Mouse (Mus musculus): ENCODE results near the gene Nacad. TPM values are rescaled to one million over a fixed set of nuclear protein-coding genes. Genes with fewer than 3 reads are reported as not detected.

Gene Nacad
- total RNA-seq, 1 experiment from 2014 or later, result 0.12 TPM

DNA sequence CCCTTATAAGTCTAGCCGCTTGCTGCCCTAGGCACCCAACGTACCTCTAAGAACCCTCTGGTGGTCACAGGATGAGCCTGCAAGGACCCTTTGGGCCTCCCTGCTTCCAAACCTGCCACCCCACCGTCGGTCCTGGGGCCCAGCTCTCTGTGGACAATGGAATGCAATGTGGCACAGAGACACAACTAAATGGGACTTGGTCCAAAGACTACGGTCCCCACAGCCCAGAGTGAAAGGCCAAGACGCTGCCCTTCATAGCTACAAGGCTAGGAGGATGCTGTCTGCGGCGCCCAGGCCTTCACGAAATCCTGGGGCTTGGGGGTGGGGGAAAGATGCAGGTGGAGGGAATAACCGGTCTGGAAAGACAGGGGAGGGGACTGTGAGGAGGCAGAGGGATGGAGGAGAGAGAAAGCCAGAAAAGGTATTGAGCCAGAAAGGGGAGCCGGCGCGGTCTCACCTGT, 802 bp downstream of the Nacad start:
- ATAC-seq (ENCODE audit: extremely low read depth, insufficient number of reproducible peaks, low FRiP score, poor library complexity, severe bottlenecking), result peak; percentile 11; the same call in 1 of the 2 replicates

GRCm38 (mm10) chr11:6604604-6604936, 1.3 kb downstream of the Nacad start:
- ATAC-seq (ENCODE audit: extremely low read depth, insufficient number of reproducible peaks, low FRiP score, poor library complexity, severe bottlenecking), result no peak

- peak; percentile 16; the same call in 1 of the 2 replicates for ATAC-seq (ENCODE audit: extremely low read depth, insufficient number of reproducible peaks, low FRiP score, poor library complexity, severe bottlenecking)
Measured at GRCm38 (mm10) chr11:6603887-6604603, 1.8 kb downstream of the Nacad start.

DNA sequence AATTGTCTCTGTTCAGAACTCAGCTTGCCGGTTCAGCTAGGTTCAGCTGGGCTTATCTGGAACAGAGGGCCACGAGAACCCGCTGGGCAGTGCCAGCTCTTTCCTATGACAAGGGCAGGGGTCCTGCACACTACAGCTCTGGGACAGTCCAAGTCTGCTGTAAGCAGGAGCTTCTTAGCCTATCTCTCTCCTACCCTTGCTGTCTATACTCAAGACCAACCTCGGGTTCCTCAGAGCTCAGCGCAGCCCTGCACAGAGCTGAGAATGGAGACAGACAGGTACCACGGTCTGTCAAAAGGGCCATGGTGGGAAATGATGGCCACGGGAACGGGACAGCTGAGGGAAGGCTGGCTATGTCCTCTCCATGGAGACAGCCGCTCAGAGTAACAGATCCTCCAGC, 2.6 kb downstream of the Nacad start:
- no peak for ATAC-seq (ENCODE audit: extremely low read depth, insufficient number of reproducible peaks, low FRiP score, poor library complexity, severe bottlenecking)

- no peak for ATAC-seq (ENCODE audit: extremely low read depth, insufficient number of reproducible peaks, low FRiP score, poor library complexity, severe bottlenecking)
Measured at GRCm38 (mm10) chr11:6602662-6603061, 3.2 kb downstream of the Nacad start.

- no peak for ATAC-seq (ENCODE audit: extremely low read depth, insufficient number of reproducible peaks, low FRiP score, poor library complexity, severe bottlenecking)
Measured at GRCm38 (mm10) chr11:6601649-6602480, 4.0 kb downstream of the Nacad start.

GRCm38 (mm10) chr11:6600284-6600944, 5.4 kb downstream of the Nacad start:
- no peak for ATAC-seq (ENCODE audit: extremely low read depth, insufficient number of reproducible peaks, low FRiP score, poor library complexity, severe bottlenecking)

DNA sequence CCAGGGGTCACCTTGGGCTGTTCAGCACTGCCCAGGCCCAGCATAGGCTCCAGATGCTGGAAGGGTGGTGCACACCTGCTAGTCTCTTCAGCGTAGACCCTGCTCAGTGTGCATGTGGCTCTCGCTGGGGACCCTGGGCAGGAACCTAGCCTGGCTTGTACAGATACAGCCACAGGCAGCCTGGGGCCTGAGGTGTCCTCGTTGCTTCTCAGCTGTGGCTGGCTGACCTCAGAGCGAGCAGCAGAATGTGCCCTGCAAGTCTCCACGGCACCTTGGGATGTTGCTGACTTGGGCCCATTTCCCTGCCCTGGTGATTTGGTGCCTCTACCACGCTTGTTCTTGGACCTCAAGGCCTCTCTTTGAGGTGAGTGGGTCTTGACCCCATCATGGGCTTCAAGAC, 6.0 kb downstream of the Nacad start:
- ATAC-seq (ENCODE audit: extremely low read depth, insufficient number of reproducible peaks, low FRiP score, poor library complexity, severe bottlenecking), result no peak

DNA sequence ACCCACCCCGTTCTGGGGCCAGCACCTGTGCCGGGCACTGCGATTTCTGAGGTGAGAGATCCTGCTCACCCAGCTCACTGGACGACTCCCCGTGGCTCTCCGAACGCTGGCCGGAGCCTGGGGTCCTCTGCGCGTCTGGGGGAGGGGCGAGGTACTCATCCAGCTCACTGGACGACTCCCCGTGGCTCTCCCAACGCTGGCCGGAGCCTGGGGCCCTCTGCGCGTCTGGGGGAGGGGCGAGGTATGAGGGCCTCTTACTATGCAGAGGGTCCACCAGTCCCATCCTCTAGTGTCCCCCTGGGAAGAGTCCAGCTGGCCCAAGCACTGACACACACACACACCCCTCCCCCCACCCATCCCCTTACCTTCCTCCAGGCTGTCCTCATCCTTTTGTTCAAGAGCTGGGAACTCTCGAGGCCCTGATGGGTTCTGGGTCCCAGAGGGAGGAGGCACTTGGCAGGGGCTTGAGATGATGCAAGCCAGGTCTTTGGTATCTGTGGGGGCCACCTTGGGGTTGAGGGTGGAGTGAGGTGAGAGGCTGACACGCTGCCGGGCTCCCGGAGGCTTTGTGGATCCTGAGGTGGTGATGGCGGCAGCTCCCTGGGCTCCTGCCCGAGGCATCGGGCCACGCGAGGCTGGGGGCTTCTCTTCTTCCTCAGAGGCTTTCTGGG, 6.7 kb downstream of the Nacad start:
- ATAC-seq (ENCODE audit: extremely low read depth, insufficient number of reproducible peaks, low FRiP score, poor library complexity, severe bottlenecking), result no peak

DNA sequence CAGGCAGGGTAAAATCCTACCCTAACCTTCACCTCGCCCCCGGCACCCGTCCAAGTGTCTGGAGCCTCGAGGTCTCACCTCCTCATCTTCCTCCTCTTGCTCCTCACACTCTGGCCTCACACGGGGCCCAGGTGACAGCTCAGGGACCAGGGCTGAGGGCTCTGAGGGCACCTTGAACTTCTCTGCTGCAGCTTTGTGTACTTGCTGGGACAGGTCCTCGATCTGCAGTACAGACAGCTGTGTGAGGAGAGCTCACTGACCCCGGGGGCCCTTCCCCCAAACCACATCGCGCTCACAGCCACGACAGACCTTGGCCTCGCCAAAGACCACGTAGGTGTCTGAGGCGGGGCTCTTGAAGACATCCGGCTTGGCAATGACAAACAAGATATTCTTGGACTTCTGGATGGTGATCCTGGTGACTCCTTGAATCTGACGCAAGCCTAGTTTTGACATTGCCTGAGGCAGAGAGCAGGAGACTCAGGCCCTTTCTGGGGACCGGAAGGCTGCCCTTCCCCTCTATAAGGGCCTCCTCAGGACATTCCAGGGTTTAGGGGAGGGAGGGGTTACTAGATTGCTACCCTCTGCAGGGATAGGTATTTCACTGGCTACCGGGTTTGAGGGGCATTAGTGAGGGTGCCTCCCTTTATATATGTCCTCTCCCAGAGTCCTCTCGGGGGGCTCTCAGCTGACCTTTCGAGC, 7.5 kb downstream of the Nacad start:
- ATAC-seq (ENCODE audit: extremely low read depth, insufficient number of reproducible peaks, low FRiP score, poor library complexity, severe bottlenecking), result no peak

DNA sequence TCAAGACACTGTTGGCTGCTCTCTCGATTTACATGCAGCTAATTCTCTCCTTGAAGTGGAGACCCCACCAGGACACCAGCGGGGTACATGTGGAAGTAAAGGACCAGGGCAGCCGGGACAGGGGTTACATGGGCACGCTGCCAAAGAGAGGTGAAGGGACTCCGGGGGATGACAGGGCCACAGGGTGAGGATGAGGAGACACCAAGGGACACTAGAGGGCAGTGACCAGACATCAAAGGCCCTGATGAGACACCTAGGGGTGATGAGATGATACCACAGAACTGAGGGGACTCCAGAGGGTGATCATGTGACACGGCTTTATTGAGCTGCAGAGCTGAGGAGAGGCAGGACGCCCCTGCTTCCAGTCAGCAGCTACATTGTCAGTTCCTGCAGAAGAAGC, 8.3 kb downstream of the Nacad start:
- ATAC-seq (ENCODE audit: extremely low read depth, insufficient number of reproducible peaks, low FRiP score, poor library complexity, severe bottlenecking), result no peak

DNA sequence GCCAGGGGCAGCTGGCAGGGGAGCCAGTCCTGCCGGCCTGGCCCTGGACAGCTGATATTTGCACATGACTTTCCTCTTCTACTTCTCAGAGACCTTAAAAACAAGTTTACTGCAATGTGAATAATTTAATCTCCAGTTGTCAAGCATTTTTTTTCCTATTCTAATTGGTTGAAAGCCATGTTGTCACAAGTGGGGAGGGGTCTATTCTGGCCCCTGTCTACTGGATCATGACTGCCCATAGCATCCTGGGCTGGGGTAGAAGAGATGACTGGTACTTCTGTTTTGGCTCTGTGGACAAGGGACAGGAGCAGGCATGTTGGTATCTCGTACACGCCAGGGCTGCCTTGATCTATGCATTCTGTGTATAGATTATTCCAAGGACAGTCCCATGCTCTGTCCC, 9.2 kb downstream of the Nacad start:
- no peak for ATAC-seq (ENCODE audit: extremely low read depth, insufficient number of reproducible peaks, low FRiP score, poor library complexity, severe bottlenecking)

DNA sequence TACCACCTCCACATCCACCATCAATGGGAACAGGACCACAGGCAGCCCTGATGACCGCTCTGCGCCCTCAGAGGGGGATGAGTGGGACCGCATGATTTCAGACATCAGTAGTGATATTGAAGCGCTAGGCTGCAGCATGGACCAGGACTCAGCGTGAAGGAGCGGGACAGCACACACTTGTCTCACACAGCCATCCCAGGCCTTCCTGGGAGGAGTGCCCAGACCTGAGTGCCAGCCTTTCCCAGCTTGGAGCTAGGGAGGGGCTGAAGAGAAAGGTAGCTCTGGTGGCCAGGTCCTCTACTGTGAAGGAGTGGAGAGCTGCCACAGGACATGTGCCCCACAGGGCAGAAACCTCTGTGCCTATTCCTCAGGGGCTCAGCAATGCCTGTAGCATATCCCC, 9.6 kb downstream of the Nacad start:
- ATAC-seq (ENCODE audit: extremely low read depth, insufficient number of reproducible peaks, low FRiP score, poor library complexity, severe bottlenecking), result no peak

- no peak for ATAC-seq (ENCODE audit: extremely low read depth, insufficient number of reproducible peaks, low FRiP score, poor library complexity, severe bottlenecking)
Measured at GRCm38 (mm10) chr11:6595339-6595738, 10.5 kb downstream of the Nacad start.

GRCm38 (mm10) chr11:6594845-6595244, 11.0 kb downstream of the Nacad start:
- ATAC-seq (ENCODE audit: extremely low read depth, insufficient number of reproducible peaks, low FRiP score, poor library complexity, severe bottlenecking), result no peak

- ATAC-seq (ENCODE audit: extremely low read depth, insufficient number of reproducible peaks, low FRiP score, poor library complexity, severe bottlenecking), result no peak
Measured at GRCm38 (mm10) chr11:6593406-6593805, 12.4 kb downstream of the Nacad start.

DNA sequence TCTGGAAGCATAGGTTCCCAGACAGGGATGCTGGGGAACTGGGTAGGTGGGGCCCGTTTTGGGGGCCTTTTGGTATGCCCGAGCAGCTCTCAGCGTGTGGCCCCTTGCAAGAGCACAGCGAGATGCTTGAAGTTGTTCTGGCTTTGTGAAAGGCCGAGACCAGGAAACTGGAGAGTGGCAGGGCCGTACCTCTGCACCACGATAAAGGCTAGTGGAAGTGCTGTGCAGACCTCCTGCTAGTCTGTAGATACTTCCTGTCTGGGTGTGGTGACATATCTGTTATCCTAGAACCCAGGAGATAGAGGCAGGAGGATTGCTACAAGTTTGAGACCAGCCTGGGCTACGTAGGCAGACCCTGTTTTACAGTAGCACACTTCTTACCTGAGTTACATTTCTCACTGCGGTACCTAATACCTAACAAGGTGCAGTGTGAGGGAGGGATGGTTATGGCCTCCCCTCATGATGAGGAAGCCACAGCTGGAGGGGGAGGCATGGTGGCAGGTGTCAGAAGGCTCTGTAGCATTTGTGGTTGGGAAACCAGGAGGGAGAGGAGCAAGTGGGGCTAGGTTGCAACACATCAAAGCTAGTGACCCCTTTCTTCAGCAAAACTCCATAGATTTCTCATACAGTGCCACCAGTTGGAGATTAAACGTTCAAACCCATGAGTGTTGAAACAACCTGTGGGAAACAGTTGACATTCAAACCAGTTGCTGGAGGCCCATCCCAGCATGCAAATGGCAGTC, 14.7 kb downstream of the Nacad start:
- ATAC-seq (ENCODE audit: extremely low read depth, insufficient number of reproducible peaks, low FRiP score, poor library complexity, severe bottlenecking), result no peak

DNA sequence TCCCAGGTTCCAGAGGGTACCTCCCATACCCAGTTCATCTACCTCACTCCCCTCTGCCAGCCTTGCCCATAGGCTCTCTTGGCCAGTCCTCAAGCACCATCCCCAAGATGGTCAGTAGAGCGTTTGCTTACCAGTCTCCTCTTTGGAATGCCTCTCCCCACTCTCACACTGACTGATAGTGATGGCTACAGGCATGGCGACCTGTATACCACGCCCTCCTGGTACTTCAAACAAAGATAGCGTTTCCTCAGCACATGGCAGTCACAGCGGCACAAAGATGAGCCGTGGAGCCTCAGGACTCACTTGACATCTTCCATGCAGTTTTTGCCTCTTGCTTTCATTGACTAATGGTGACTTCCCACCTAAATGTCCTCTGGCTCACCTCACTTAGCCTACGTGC, 16.0 kb downstream of the Nacad start:
- no peak for ATAC-seq (ENCODE audit: extremely low read depth, insufficient number of reproducible peaks, low FRiP score, poor library complexity, severe bottlenecking)

Measured in neutrophil, adult 5-6 weeks (primary cell).